Mouse (Mus musculus) C2C12 (cell line): ENCODE results near the gene 1700049E17Rik1. TPM values are rescaled to one million over a fixed set of nuclear protein-coding genes. Genes with fewer than 3 reads are reported as not detected.
"Not testable (repeated sequence)": the region's sequence is repeated elsewhere in the genome, so short reads cannot be mapped to it uniquely, and the experiment has no call there.

Source experiments
- H3K27me3 ChIP-seq: one replicate; pipeline ENCODE4 v1.6.1; 2011; ENCODE audit not compliant: control insufficient read depth, insufficient read depth, insufficient read length
- H3K36me3 ChIP-seq: one replicate; pipeline ENCODE4 v1.6.1; 2011; ENCODE audit not compliant: control insufficient read depth, insufficient read depth
- H3K4me3 ChIP-seq: one replicate; pipeline ENCODE4 v1.5.1; 2011; ENCODE audit warnings: mild to moderate bottlenecking, control low read depth; ENCODE audit not compliant: poor library complexity, insufficient read depth, severe bottlenecking
- H3K79me2 ChIP-seq: one replicate; pipeline ENCODE4 v1.6.1; 2011; ENCODE audit not compliant: control insufficient read depth, insufficient read depth
- H3K79me3 ChIP-seq: one replicate; pipeline ENCODE4 v1.6.1; 2011; ENCODE audit warnings: low read depth, control low read depth
- H3ac ChIP-seq: one replicate; pipeline ENCODE3; 2011; ENCODE audit warnings: low read depth; ENCODE audit not compliant: control insufficient read depth, insufficient read length
- long read RNA-seq, 2 experiments: library from polyadenylated mRNA; unstranded; transcript quantifications; one replicate each; pipeline ENCODE4 v2.0.0; 2019 to 2020
- polyA plus RNA-seq: library from polyadenylated mRNA; unstranded; fragments of >200 nt; fragmentation: generic; extraction: Trizol; gene quantifications from one replicate; pipeline ENCODE4 v1.2.1, GENCODE M21; 2012; ENCODE audit warnings: missing spikeins

The 1700049E17Rik1 gene
- polyA plus RNA-seq: not detected
- long read RNA-seq, experiment 1: 0 reads
- long read RNA-seq, experiment 2: 0 reads

- H3K79me2 ChIP-seq, H3K27me3 ChIP-seq, H3K4me3 ChIP-seq, H3K79me3 ChIP-seq, H3K36me3 ChIP-seq, H3ac ChIP-seq: not testable (repeated sequence)
Measured at GRCm38 (mm10) chr14:41924649-41925048, at the start of gene 1700049E17Rik1. Gene 1700049E17Rik1 (plus strand): TSS chr14:41924949.

GRCm38 (mm10) chr14:41907190-41907589 lies 17.6 kb upstream of the 1700049E17Rik1 start, which contains the start of gene Gm7980:
Gene Gm7980 (minus strand): TSS chr14:41907290.
- H3K27me3 ChIP-seq, H3K36me3 ChIP-seq, H3K79me3 ChIP-seq, H3K79me2 ChIP-seq, H3ac ChIP-seq, H3K4me3 ChIP-seq: not testable (repeated sequence)

- H3K79me2 ChIP-seq, H3K27me3 ChIP-seq, H3K79me3 ChIP-seq, H3K4me3 ChIP-seq, H3K36me3 ChIP-seq, H3ac ChIP-seq: not testable (repeated sequence)
Measured at GRCm38 (mm10) chr14:41943695-41944094, 18.9 kb downstream of the 1700049E17Rik1 start, which contains the start of gene 1700024B05Rik. Gene 1700024B05Rik (plus strand): TSS chr14:41943995.

- H3K27me3 ChIP-seq, H3K36me3 ChIP-seq, H3K79me2 ChIP-seq, H3ac ChIP-seq, H3K4me3 ChIP-seq, H3K79me3 ChIP-seq: not testable (repeated sequence)
Measured at GRCm38 (mm10) chr14:41964095-41964494, 39.3 kb downstream of the 1700049E17Rik1 start.

GRCm38 (mm10) chr14:41967827-41968226 lies 43.1 kb downstream of the 1700049E17Rik1 start, which contains the start of gene Gm6401:
Gene Gm6401 (minus strand): TSS chr14:41967927.
- H3ac ChIP-seq: not testable (repeated sequence)

GRCm38 (mm10) chr14:41968596-41968995 lies 43.8 kb downstream of the 1700049E17Rik1 start:
- H3ac ChIP-seq, H3K79me2 ChIP-seq, H3K27me3 ChIP-seq, H3K79me3 ChIP-seq, H3K36me3 ChIP-seq, H3K4me3 ChIP-seq: not testable (repeated sequence)

More at GRCm38 (mm10) chr14:41967827-41968226, 43.1 kb downstream of the 1700049E17Rik1 start, which contains the start of gene Gm6401:
- H3K36me3 ChIP-seq, H3K4me3 ChIP-seq, H3K79me2 ChIP-seq, H3K79me3 ChIP-seq, H3K27me3 ChIP-seq: not testable (repeated sequence)

Other genes with a start within 250 kb of the 1700049E17Rik1 start
- not detected for gene Gm8068, start 223.1 kb upstream of the 1700049E17Rik1 start, polyA plus RNA-seq
- not detected for gene Gm7929, start 174.3 kb upstream of the 1700049E17Rik1 start, polyA plus RNA-seq
- not detected for gene Gm47189, start 152.5 kb upstream of the 1700049E17Rik1 start, polyA plus RNA-seq
- gene Gm7980, start 17.7 kb upstream of the 1700049E17Rik1 start, polyA plus RNA-seq: not detected
- gene 1700024B05Rik, start 19.0 kb downstream of the 1700049E17Rik1 start, polyA plus RNA-seq: not detected
- gene Gm6401, start 43.0 kb downstream of the 1700049E17Rik1 start, polyA plus RNA-seq: not detected
- gene Gm3543, start 58.4 kb downstream of the 1700049E17Rik1 start, polyA plus RNA-seq: 0.04 TPM
- not detected for gene Gm7951, start 192.4 kb downstream of the 1700049E17Rik1 start, polyA plus RNA-seq
- not detected for gene Gm17027, start 237.7 kb downstream of the 1700049E17Rik1 start, polyA plus RNA-seq